Mouse (Mus musculus) brown adipose tissue, adult 24 weeks (tissue): Measurements from ENCODE around the gene Pcdh18. TPM values are rescaled to one million over a fixed set of nuclear protein-coding genes. Genes with fewer than 3 reads are reported as not detected.

Experiments used
- H3K27ac ChIP-seq: fragments of 200-500 bp; replicated peaks from 2 replicates; pipeline ENCODE4 v1.5.1; 2012; ENCODE audit warnings: low read depth, mild to moderate bottlenecking, low read length
- H3K4me1 ChIP-seq: fragments of 200-500 bp; 2 replicates; pipeline ENCODE4 v1.6.1; 2012; ENCODE audit warnings: low read length, mixed read lengths; ENCODE audit not compliant: control insufficient read depth, insufficient read depth, insufficient read length
- H3K4me3 ChIP-seq: fragments of 200-500 bp; 2 replicates; pipeline ENCODE4 v1.5.1; 2012; ENCODE audit warnings: low read depth, mild to moderate bottlenecking, low read length, moderate library complexity; ENCODE audit not compliant: insufficient read depth
- polyA plus RNA-seq: library from polyadenylated mRNA; stranded (reverse); fragments of >200 nt; gene quantifications from 2 replicates; pipeline ENCODE4 v1.2.4, GENCODE M21; 2012; ENCODE audit not compliant: missing spikeins, insufficient read depth, insufficient read length

Gene Pcdh18
- polyA plus RNA-seq: 2.3 and 2.5 TPM in 2 replicates

DNA sequence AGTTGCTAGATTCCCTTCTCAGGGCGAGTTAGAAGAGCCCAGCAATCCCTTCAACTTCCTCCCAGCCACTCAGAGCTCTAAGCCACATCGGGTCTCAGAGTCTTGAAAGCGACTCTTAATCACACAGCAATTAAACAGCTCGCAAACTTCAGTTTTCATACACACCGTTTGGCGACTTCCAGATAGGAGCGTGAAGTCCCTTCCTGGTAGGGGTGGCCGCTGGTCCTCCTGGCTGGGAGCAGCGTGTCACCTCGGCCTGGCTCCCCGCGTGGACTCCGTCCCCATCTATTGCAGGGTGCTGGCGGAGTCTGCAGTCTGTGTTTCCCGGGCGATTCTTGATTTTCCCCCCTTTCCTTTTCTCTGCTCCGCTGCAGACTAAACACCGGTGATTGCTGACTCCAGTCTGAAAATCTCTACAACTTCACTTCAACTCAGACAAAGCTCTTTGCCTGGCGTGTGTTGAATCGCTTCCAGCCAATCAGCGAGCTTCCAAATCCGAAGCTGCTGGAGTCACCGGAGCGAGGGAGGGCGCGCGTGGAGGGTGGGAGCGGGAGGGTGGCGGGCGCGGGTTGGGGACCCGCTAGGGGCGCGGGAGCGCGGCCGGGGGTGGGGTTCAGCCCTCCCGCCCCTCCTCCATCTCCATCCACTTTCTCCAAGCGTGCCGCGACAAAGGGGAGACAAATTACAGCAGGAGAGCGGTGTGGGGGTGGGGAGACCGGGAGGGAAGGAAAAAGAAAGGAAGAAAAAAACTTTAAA lies at the start of gene Pcdh18:
Gene Pcdh18 (minus strand): TSS at position 456 of the 756 bp plus-strand sequence.
- Histone ChIP-seq H3K27ac (peak within 1 kb of the TSS; percentile 66), H3K4me3 (peak within 1 kb of the TSS; percentile 67), H3K4me1 (no peaks in the 10 kb centered on the region)

DNA sequence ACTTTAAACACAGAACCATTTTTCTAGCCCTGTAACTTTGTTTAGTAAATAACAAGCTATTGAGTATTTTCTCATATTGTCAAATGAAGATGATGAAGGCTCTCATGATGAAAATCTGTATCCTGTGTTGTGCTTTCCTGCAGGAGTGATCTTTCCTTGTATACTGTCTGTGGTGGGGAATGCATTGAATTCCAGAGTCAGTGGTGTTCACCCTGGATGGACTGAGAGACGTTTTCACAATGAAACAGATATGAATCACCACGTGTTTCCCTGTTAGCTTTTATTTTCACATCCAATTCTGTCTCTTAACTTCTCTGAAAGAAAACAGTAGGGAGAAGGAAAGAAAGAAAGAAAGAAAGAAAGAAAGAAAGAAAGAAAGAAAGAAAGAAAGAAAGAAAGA lies 49.7 kb upstream of the Pcdh18 start:
- H3K27ac ChIP-seq: no peak overlapping the region
- no peaks in the 10 kb centered on the region for H3K4me1 ChIP-seq
- no peak overlapping the region for H3K4me3 ChIP-seq

GRCm38 (mm10) chr3:49805511-49805910 lies 48.4 kb upstream of the Pcdh18 start:
- Histone ChIP-seq H3K4me3 (no peak overlapping the region), H3K4me1 (no peaks in the 10 kb centered on the region), H3K27ac (no peak overlapping the region)

DNA sequence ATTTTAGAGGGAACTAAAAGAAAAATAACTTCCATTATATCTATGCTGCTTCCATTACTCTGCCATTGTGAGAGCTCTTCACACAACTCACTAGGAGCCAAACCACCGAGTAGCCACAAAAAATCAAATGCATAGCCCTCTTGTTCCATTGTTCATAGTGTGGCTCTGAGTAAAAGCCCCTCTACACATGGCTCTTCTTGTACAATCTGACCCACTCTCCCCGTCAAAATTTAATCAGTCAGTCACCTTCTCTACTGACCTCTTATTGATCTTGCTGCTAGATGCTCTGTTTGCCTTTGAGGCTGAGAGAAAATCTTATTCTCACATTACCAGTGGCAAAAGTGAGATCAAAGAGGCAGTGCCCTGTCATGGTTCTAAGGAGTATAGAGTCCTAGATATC lies 31.2 kb upstream of the Pcdh18 start:
- no peaks in the 10 kb centered on the region for H3K4me1 ChIP-seq
- no peak overlapping the region for H3K27ac ChIP-seq

GRCm38 (mm10) chr3:49787719-49788118 lies 30.6 kb upstream of the Pcdh18 start:
- Histone ChIP-seq H3K4me1 (no peaks in the 10 kb centered on the region), H3K4me3 (no peak overlapping the region), H3K27ac (no peak overlapping the region)

More for the DNA sequence above, 31.2 kb upstream of the Pcdh18 start:
- H3K4me3 ChIP-seq: no peak overlapping the region

GRCm38 (mm10) chr3:49768992-49769738 lies 12.0 kb upstream of the Pcdh18 start:
- no peak overlapping the region for H3K27ac ChIP-seq
- H3K4me1 ChIP-seq: no peaks in the 10 kb centered on the region
- H3K4me3 ChIP-seq: no peak overlapping the region

DNA sequence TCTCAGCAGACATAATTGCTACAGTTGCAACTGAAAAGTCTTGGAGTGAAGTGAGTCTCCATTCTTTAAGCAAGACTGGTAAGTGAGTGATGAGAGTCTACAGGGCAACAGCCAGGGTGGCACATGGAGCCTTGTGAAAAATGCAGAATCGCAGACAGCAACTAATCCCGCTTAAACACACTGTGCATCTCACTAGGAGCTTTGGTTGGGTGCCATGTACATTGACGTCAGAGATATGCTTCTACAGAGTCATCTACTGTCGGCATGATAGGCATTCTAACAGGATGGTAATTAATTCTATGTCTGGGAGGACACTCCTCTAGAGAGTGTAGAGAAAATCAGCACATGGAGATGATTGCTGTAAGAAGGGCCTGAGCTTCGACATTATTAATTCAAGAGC lies 5.6 kb upstream of the Pcdh18 start:
- no peaks in the 10 kb centered on the region for H3K4me1 ChIP-seq
- no peak overlapping the region for H3K27ac ChIP-seq
- no peak overlapping the region for H3K4me3 ChIP-seq

GRCm38 (mm10) chr3:49761971-49762370 lies 4.8 kb upstream of the Pcdh18 start:
- Histone ChIP-seq H3K4me1 (no peaks in the 10 kb centered on the region), H3K4me3 (no peak overlapping the region), H3K27ac (no peak overlapping the region)

GRCm38 (mm10) chr3:49757626-49758019 lies 498 bp upstream of the Pcdh18 start:
- no peaks in the 10 kb centered on the region for H3K4me1 ChIP-seq

GRCm38 (mm10) chr3:49755986-49756845 lies 909 bp downstream of the Pcdh18 start:
- H3K4me1 ChIP-seq: no peaks in the 10 kb centered on the region
- peak overlapping the region; percentile 67 for H3K4me3 ChIP-seq
- peak overlapping the region; percentile 66 for H3K27ac ChIP-seq

More at GRCm38 (mm10) chr3:49757626-49758019, 498 bp upstream of the Pcdh18 start:
- peak overlapping the region; percentile 67 for H3K4me3 ChIP-seq
- H3K27ac ChIP-seq: no peak overlapping the region

DNA sequence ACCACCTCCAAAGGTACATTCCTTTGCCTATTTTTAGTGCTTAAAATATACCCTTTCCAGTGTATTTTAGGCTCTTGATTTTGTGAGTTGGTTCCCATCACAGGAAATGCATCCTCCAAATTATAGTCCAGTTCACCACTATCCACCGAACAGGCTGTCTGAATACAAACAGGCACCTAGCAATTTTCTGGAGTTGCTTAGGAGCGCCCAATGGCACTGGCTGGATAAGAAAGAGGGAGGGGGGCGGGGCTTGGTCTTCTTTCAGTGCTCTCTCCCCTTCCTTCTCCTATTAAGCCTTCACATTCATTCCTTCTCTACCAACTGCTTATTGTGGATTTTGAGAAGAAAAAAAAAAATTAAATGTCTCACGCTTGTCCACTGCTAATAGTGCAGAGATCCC lies 4.4 kb downstream of the Pcdh18 start:
- Histone ChIP-seq H3K27ac (no peak overlapping the region), H3K4me3 (0 out of 2 replicates have a peak overlapping the region, but pooled peaks have one; percentile 23), H3K4me1 (no peaks in the 10 kb centered on the region)

GRCm38 (mm10) chr3:49749491-49750284 lies 7.4 kb downstream of the Pcdh18 start:
- no peak overlapping the region for H3K4me3 ChIP-seq

DNA sequence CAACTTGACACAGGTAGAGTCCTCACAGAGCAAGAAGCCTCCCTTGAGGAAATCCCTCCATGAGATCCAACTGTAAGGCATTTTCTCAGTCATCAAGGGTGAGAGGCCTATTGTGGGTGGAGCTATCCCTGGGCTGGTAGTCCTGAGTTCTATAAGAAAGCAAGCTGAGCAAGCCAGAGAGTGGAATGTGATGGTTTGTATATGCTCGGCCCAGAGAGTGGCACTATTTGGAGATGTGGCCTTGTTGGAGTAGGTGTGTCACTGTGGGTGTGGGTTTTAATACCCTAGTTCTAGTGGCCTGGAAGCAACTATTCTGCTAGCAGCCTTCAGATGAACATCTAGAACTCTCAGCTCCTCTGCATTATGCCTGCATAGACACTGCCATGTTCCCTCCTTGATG lies 9.1 kb downstream of the Pcdh18 start:
- Histone ChIP-seq H3K4me1 (no peaks in the 10 kb centered on the region), H3K27ac (no peak overlapping the region), H3K4me3 (no peak overlapping the region)

More at GRCm38 (mm10) chr3:49749491-49750284, 7.4 kb downstream of the Pcdh18 start:
- Histone ChIP-seq H3K4me1 (no peaks in the 10 kb centered on the region), H3K27ac (no peak overlapping the region)

- Histone ChIP-seq H3K4me1 (no peaks in the 10 kb centered on the region), H3K4me3 (no peak overlapping the region), H3K27ac (no peak overlapping the region)
Observed at GRCm38 (mm10) chr3:49739061-49739460, 18.1 kb downstream of the Pcdh18 start.
